Mouse (Mus musculus) hindbrain, embryonic 16.5 days (tissue): Measurements from ENCODE around the gene Alpk1. TPM values are rescaled to one million over a fixed set of nuclear protein-coding genes. Genes with fewer than 3 reads are reported as not detected.

Source experiments
- polyA plus RNA-seq: library from polyadenylated mRNA; unstranded; fragments of >200 nt; fragmentation: Nextera tagmentation; extraction: Ambion mirVana; gene quantifications from 2 replicates; pipeline ENCODE4 v1.2.1, GENCODE M21; 2015

The Alpk1 gene
- polyA plus RNA-seq, 1 experiment from 2014 or later = 0.46 TPM

Other genes with a start within 250 kb of the Alpk1 start
- 23.1 and 23.7 TPM in 2 replicates for gene Larp7, start 227.2 kb downstream of the Alpk1 start, polyA plus RNA-seq
- 2.8 and 3.4 TPM in 2 replicates for gene Zgrf1, start 227.0 kb downstream of the Alpk1 start, polyA plus RNA-seq
- 2.4 and 3.4 TPM in 2 replicates for gene Neurog2, start 147.4 kb downstream of the Alpk1 start, polyA plus RNA-seq
- 2.8 and 3.8 TPM in 2 replicates for gene Tifa, start 9.3 kb upstream of the Alpk1 start, polyA plus RNA-seq
- 83.0 and 86.3 TPM in 2 replicates for gene Ap1ar, start 57.0 kb upstream of the Alpk1 start, polyA plus RNA-seq
- gene Fam241a, start 115.8 kb upstream of the Alpk1 start, polyA plus RNA-seq = 5.4 and 7.6 TPM in 2 replicates